Mouse (Mus musculus): Measurements from ENCODE around the gene Cgnl1. TPM values are rescaled to one million over a fixed set of nuclear protein-coding genes. Genes with fewer than 3 reads are reported as not detected.

Gene Cgnl1
- polyA plus RNA-seq, 1 experiment from 2014 or later = 6.9 TPM

DNA sequence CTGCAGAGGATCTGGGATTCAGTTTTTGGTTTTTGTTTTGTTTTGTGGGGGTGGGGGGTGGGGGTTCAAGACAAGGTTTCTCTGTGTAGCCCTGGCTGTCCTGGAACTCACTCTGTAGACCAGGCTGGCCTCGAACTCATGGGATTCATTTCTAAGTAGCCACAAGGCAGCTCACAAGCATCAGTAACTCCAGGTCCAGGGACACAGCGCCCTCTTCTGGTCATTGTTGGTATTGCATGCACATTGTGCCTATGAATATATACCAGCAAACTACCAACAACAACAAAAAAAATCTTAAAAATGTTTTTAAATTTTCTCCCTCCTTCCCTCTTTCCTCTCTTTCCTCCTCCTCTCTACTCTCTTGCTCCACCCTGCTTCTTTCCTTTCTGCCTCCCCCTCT is 156.8 kb downstream of the Cgnl1 start:
- H3K9ac ChIP-seq (replicated peaks) = no peak overlapping the region
- no peaks in the 10 kb centered on the region for H3K9me3 ChIP-seq (replicated peaks)
- no peak overlapping the region for H3K4me3 ChIP-seq (replicated peaks)
- WGBS = 25% methylated on average over 2 of the region's 2 CpGs
- ATAC-seq (ENCODE audit: low FRiP score) = no peak
- no peak overlapping the region for H3K4me2 ChIP-seq
- H3K36me3 ChIP-seq = no peaks in the 10 kb centered on the region
- H3K4me1 ChIP-seq = no peaks in the 10 kb centered on the region
- H3K27me3 ChIP-seq (replicated peaks) = no peaks in the 10 kb centered on the region
- H3K27ac ChIP-seq (replicated peaks) = no peak overlapping the region

DNA sequence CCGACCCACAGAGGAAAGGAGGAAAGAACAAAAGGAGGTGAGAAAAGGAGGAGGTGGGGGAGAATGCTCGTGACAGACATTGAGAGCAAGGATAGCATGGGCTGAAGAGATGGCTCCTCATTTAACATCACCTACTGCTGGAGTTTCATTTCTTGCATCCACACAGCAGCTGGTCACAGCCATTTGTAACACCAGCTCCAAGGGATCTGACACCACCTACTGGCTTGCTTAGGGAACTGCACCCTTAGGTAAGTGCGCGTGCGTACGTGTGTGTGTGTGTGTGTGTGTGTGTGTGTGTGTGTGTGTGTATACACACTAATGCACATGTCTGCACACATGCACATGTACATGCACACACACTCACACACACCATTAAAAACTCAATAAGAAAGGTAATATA is 158.4 kb downstream of the Cgnl1 start:
- no peak overlapping the region for H3K4me3 ChIP-seq (replicated peaks)

DNA sequence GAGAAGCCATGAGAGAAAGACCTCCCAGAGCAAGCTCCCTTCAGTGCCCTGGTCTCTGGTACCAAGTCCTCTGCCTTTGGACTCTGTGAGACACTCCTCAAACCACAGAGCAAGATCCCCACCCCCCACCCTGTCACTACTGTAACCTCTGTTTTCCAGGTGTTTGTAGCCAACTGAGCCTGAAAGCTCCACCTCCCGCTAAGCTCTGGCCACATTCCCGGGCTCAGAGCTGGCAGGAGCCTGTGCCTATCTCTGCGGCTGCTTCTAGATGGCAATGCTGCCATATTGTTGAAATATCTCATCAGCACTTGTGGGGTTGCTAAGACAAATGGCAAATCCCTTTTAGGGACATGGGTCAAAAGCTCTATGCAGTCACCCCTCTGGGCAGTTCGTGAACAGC is 159.5 kb downstream of the Cgnl1 start:
- H3K27ac ChIP-seq (replicated peaks) = no peak overlapping the region
- WGBS = 80% methylated on average over 4 of the region's 4 CpGs
- no peaks in the 10 kb centered on the region for H3K36me3 ChIP-seq
- no peak for ATAC-seq (ENCODE audit: low FRiP score)
- no peaks in the 10 kb centered on the region for H3K9me3 ChIP-seq (replicated peaks)
- no peak overlapping the region for H3K4me3 ChIP-seq (replicated peaks)
- H3K4me1 ChIP-seq = peaks cover 9% of the 10 kb centered on the region
- H3K27me3 ChIP-seq (replicated peaks) = no peaks in the 10 kb centered on the region
- H3K9ac ChIP-seq (replicated peaks) = no peak overlapping the region
- H3K4me2 ChIP-seq = no peak overlapping the region

More for the DNA sequence above, 158.4 kb downstream of the Cgnl1 start:
- no peak for ATAC-seq (ENCODE audit: low FRiP score)
- Histone ChIP-seq H3K27me3 (replicated peaks) (no peaks in the 10 kb centered on the region), H3K36me3 (no peaks in the 10 kb centered on the region), H3K9me3 (replicated peaks) (no peaks in the 10 kb centered on the region), H3K4me1 (peaks cover 9% of the 10 kb centered on the region), H3K9ac (replicated peaks) (no peak overlapping the region), H3K27ac (replicated peaks) (no peak overlapping the region), H3K4me2 (no peak overlapping the region)
- WGBS = 94% methylated on average over 6 of the region's 6 CpGs

DNA sequence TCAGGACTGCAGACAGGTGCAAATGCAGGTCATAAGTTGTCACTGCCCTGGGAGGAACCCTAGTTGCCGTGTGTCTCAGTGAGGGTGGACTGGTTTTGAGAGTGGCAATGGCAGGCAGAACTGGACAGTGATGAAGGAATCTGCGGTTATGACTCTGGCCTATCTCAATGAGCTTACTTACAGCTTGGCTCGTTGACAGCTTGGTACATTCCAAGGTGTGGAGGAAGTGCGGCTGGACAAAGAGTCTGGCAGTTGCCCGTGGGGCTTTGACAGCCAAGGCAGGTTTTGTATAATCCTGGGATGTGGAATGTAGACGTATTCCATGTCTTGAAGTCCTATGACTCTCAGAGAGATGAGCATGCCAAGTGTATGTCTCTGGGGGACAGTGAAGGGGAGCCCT is 162.4 kb downstream of the Cgnl1 start:
- H3K36me3 ChIP-seq = no peaks in the 10 kb centered on the region
- H3K9me3 ChIP-seq (replicated peaks) = no peaks in the 10 kb centered on the region
- no peak overlapping the region for H3K27ac ChIP-seq (replicated peaks)
- H3K27me3 ChIP-seq (replicated peaks) = no peaks in the 10 kb centered on the region
- no peak overlapping the region for H3K4me2 ChIP-seq
- 75% methylated on average over 6 of the region's 6 CpGs for WGBS
- no peak overlapping the region for H3K4me3 ChIP-seq (replicated peaks)
- peaks cover 9% of the 10 kb centered on the region for H3K4me1 ChIP-seq
- H3K9ac ChIP-seq (replicated peaks) = no peak overlapping the region
- no peak for ATAC-seq (ENCODE audit: low FRiP score)

DNA sequence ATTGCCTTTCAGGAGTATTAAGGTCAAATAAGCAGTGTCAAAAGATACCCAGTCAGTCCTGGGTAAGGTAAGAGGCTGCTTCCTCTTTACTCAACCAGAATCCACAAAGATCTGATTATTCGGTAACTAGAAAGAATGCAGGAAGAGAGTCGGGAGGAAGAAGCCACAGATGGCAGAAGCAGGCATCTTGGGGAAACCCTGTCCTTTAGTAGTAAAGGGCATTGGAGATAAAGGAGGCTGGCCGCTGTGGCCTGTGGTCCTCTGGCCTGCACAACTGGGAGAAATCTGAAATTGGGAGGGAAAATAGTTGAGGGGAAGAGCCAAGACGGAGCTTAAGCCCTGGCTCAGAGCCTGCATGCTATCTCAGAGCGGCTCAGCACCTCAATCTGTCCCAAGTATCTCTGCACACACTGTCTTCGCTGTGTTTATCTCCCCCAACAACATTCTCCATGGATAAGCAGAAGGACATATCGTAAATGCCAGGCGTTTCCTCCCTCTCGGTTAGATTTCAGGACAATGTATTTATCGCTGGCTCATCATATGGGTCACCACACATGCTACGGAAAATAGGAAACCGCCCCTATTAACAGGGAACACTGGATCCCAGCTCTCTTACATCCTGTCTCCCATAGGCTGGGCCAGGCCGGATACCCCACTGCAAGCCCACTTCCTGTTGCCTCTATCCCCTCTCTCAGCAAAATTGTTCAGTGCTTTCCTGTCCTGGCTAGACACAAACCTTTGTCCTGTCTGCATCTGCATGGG is 164.9 kb downstream of the Cgnl1 start:
- H3K9ac ChIP-seq (replicated peaks) = no peak overlapping the region
- no peaks in the 10 kb centered on the region for H3K9me3 ChIP-seq (replicated peaks)
- H3K4me1 ChIP-seq = peaks cover 9% of the 10 kb centered on the region
- H3K27ac ChIP-seq (replicated peaks) = no peak overlapping the region
- H3K4me3 ChIP-seq (replicated peaks) = no peak overlapping the region
- no peak overlapping the region for H3K4me2 ChIP-seq
- H3K36me3 ChIP-seq = no peaks in the 10 kb centered on the region
- WGBS = 74% methylated on average over 13 of the region's 13 CpGs
- ATAC-seq (ENCODE audit: low FRiP score) = no peak
- H3K27me3 ChIP-seq (replicated peaks) = no peaks in the 10 kb centered on the region

DNA sequence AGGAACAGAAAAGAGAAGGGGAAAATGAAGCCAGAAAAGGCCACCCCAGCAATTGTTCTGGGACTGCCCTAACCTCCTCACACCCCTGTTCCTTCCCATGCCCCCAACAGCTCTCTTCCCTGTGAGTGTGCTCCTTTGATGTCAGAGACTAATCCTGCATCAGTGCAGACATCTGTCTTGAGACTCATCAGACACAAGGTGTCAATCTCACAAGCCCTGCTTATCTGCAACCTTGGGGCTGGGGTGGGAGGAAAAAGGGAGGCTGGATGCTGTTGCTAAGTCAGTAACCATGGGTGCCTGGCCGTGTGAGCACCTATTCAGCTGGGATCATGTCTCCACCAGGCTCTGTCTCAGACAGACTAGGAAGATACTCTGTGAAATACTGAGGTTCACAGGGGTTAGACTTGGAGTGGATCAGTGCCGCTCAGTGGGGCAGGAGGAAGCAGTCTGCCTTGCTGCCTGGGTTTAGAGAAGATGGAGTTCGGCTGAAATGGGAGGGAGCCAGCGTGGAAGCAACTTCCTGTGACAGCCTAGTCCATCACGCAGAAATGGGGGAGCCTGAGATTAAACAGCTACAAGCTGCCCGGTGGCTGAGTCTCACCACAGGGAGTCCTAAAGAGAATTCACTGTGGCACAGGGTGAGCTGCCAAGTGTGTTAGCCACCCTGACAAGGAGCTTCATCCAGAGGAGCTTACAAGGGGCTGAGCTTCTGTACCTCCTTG is 166.3 kb downstream of the Cgnl1 start:
- Histone ChIP-seq H3K4me2 (no peak overlapping the region), H3K36me3 (no peaks in the 10 kb centered on the region), H3K27me3 (replicated peaks) (no peaks in the 10 kb centered on the region), H3K9ac (replicated peaks) (no peak overlapping the region), H3K4me1 (peaks cover 9% of the 10 kb centered on the region), H3K27ac (replicated peaks) (no peak overlapping the region), H3K9me3 (replicated peaks) (no peaks in the 10 kb centered on the region), H3K4me3 (replicated peaks) (no peak overlapping the region)
- 43% methylated on average over 6 of the region's 6 CpGs for WGBS
- no peak for ATAC-seq (ENCODE audit: low FRiP score)

DNA sequence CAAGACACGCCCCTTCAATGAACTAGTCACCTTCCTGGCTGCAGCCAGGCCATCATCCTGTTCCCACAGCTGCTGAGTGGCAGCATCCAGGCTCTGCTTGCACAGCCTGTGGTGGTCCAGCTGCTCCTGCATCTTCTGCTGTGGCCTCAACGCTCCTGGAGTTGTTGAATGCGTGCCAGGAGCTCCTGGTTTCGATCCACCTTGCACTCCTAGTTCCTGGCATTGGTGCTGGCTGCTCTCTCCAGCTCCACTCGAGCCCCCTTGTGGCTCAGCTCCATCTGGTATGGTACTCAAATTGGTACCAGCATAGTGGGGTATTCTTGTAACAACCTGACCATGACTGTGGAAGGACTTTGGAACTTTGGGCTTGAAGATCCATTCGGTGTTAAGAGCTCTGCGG is 171.5 kb downstream of the Cgnl1 start:
- no peak overlapping the region for H3K9ac ChIP-seq (replicated peaks)
- no peak for ATAC-seq (ENCODE audit: low FRiP score)
- no peak overlapping the region for H3K4me2 ChIP-seq
- 88% methylated on average over 7 of the region's 7 CpGs for WGBS
- H3K4me1 ChIP-seq = no peaks in the 10 kb centered on the region
- H3K27ac ChIP-seq (replicated peaks) = no peak overlapping the region
- no peak overlapping the region for H3K4me3 ChIP-seq (replicated peaks)
- no peaks in the 10 kb centered on the region for H3K36me3 ChIP-seq
- no peaks in the 10 kb centered on the region for H3K9me3 ChIP-seq (replicated peaks)
- H3K27me3 ChIP-seq (replicated peaks) = no peaks in the 10 kb centered on the region

DNA sequence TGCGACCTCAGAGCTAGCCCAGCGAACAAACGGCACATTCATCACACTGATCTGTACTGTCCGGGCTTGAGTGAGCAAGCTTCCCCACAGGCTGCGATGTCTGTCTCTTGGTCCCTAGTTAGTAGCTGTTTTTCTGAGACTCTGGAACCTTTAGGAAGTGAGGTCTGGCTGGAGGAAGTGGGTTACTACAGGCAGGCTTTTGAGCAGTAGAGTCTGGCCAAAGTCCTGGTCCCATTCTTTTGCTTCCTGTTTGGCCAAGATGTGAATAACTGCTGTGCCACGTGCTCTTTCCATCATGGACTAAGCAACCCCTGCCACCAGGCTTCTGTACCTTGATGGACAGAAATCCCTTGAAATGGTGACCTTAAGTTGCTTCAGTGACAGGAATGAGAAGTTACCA is 174.5 kb downstream of the Cgnl1 start:
- ATAC-seq (ENCODE audit: low FRiP score) = no peak
- Histone ChIP-seq H3K4me1 (peaks cover 9% of the 10 kb centered on the region), H3K4me3 (replicated peaks) (no peak overlapping the region), H3K4me2 (no peak overlapping the region), H3K9ac (replicated peaks) (no peak overlapping the region), H3K27me3 (replicated peaks) (peaks cover 13% of the 10 kb centered on the region), H3K9me3 (replicated peaks) (no peaks in the 10 kb centered on the region), H3K36me3 (no peaks in the 10 kb centered on the region), H3K27ac (replicated peaks) (no peak overlapping the region)
- WGBS = 77% methylated on average over 6 of the region's 6 CpGs

DNA sequence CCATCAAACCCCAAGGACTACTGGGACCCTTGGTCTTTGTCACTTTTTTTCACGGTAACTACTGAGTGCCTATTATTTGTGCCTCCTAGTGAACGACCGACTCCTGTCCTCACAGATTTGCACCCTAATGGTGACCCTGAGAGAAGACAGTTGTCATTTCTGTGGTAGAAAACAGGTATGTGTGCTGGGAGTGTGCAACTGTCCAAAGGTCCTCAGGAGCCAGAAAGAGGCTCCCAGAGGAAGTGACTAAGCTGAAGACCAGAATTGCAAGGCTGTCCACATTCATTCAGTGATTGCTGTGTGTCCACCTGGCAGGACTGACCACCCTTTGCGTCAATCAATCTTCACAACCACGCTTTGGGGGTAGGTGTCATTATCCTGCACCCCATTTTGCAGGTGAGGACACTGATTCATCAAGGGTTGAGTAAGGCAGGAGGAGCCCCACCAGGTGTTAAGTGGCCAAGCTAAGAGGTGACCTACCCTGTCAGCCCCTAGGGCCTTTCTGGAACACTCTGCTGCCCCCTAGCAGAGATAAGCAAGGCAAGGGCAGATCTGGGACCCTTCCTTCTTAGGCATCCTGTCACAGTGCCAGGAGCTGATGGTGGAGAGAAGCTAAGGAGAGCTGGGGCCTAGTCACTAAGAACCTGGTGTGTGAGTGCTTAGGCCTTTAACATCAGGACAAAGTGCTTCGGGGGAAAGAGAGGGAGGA is 178.7 kb downstream of the Cgnl1 start:
- peaks cover 13% of the 10 kb centered on the region for H3K4me1 ChIP-seq
- peak overlapping the region; percentile 58 for H3K4me3 ChIP-seq (replicated peaks)
- H3K27me3 ChIP-seq (replicated peaks) = peaks cover 19% of the 10 kb centered on the region
- no peak overlapping the region for H3K27ac ChIP-seq (replicated peaks)
- 40% methylated on average over 6 of the region's 6 CpGs for WGBS
- ATAC-seq (ENCODE audit: low FRiP score) = no peak
- H3K4me2 ChIP-seq = peak overlapping the region; percentile 97
- H3K9ac ChIP-seq (replicated peaks) = peak overlapping the region; percentile 64
- no peaks in the 10 kb centered on the region for H3K9me3 ChIP-seq (replicated peaks)
- no peaks in the 10 kb centered on the region for H3K36me3 ChIP-seq

DNA sequence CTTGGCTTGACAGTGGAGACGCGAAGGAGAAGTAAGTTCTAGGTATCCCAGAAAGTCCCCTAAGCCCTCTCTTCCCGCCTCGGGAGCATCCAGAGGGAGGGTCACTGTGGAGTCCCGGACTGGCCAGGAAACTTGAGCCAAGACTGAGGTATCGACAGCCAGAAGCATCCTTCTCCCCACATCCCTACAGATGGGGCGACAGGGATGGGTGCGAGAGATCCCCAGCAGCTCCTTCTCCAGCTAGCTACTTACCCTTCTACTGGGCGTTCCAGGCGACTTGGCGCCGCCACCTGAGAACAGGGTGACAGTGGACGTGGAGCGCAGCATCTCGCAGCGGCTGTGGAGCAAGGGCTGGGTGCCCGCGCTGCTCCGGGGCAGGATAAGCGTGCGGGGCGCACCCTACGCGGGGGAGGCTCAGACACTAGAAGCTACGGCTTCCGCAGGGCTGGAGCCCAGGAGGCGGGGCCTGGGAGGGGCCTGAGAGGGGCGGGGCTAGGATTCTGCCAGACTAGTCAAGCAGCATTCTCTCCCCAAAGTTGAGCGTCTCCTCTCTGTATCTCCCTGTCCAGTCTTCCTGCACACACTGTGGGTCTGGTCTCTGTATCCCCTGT is 179.4 kb downstream of the Cgnl1 start, which contains the start of gene Myzap:
Gene Myzap (minus strand): TSS at position 423 of the 611 bp plus-strand sequence.
- Histone ChIP-seq H3K4me2 (peak within 1 kb of the TSS; percentile 97), H3K36me3 (no peaks in the 10 kb centered on the region), H3K4me3 (replicated peaks) (peak within 1 kb of the TSS; percentile 58), H3K4me1 (peaks cover 13% of the 10 kb centered on the region), H3K27me3 (replicated peaks) (peaks cover 19% of the 10 kb centered on the region), H3K9ac (replicated peaks) (peak within 1 kb of the TSS; percentile 64), H3K9me3 (replicated peaks) (no peaks in the 10 kb centered on the region), H3K27ac (replicated peaks) (no peak within 1 kb of the TSS)
- 3% methylated on average over 28 of the region's 29 CpGs for WGBS
- ATAC-seq (ENCODE audit: low FRiP score) = peak; percentile 85

DNA sequence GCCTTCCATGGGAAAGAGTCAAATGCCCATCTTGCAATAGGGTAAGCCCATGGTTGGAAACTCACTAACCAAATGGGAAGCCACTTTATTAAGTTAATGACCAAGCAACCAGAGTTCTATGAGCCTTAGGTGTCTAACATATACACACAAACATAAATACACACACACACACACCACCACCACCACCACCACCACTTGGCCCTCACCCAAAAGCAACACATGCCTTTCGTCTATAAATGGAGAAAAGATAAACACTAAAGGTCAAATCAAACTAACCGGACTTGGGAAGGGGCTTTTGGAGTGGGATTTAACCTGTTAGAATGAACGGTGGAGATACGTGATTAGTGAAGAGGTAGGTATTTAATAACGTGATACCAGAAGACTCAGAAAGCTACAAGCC is 180.3 kb downstream of the Cgnl1 start:
- WGBS = 88% methylated on average over 5 of the region's 5 CpGs
- ATAC-seq (ENCODE audit: low FRiP score) = no peak

More for the DNA sequence above, 180.3 kb downstream of the Cgnl1 start:
- peaks cover 19% of the 10 kb centered on the region for H3K27me3 ChIP-seq (replicated peaks)
- H3K9ac ChIP-seq (replicated peaks) = no peak overlapping the region
- H3K27ac ChIP-seq (replicated peaks) = no peak overlapping the region
- 0 out of 2 replicates have a peak overlapping the region, but pooled peaks have one; percentile 58 for H3K4me3 ChIP-seq (replicated peaks)
- H3K36me3 ChIP-seq = no peaks in the 10 kb centered on the region
- H3K9me3 ChIP-seq (replicated peaks) = no peaks in the 10 kb centered on the region
- peaks cover 13% of the 10 kb centered on the region for H3K4me1 ChIP-seq
- H3K4me2 ChIP-seq = peak overlapping the region; percentile 97; the same call in 1 of the 2 replicates
